Mouse (Mus musculus): ENCODE results near the gene Myo18a. TPM values are rescaled to one million over a fixed set of nuclear protein-coding genes. Genes with fewer than 3 reads are reported as not detected.
A peak's percentile ranks its signal among the peaks of the same experiment; 100 is the strongest.

The Myo18a gene
- polyA plus RNA-seq, 2 experiments = 42.9 to 43.5 TPM

DNA sequence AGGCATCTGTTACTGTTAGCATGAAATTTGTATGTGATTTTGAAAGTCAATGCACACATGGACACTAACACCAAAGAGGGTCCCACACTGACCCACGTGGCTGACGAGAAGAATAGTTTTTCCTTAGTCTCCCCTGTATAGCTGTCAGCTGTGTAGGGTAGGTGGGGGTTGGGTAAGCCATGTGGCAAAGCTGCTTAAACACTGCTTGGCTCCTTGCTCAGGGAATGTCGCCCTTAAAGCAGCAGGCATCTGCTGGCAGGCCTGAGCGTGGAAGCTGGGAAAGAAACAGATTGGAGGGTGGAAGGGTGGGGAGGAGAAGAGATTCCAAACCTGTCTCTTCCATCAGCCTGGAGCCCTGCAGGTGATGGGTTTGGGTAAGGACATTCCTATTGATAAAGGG, 108.4 kb downstream of the Myo18a start:
- no peak overlapping the region for H3K4me3 ChIP-seq (replicated peaks; ENCODE audit: low read length)
- no peak overlapping the region for H3K9ac ChIP-seq (ENCODE audit: low read depth, low read length, severe bottlenecking)
- no peaks in the 10 kb centered on the region for H3K9me3 ChIP-seq (ENCODE audit: control insufficient read depth, low read length)
- H3K27me3 ChIP-seq (ENCODE audit: control insufficient read depth, insufficient read depth, low read length) = no peaks in the 10 kb centered on the region; the same call in 1 of the 2 replicates
- peaks cover 39% of the 10 kb centered on the region for H3K4me1 ChIP-seq (ENCODE audit: control insufficient read depth, insufficient read depth, low read length)
- no peak overlapping the region for H3K4me2 ChIP-seq (replicated peaks; ENCODE audit: low read depth, low read length, severe bottlenecking)
- ATAC-seq (ENCODE audit: low FRiP score, low read depth) = no peak
- H3K27ac ChIP-seq (replicated peaks; ENCODE audit: low read depth, low read length) = no peak overlapping the region
- H3K36me3 ChIP-seq (ENCODE audit: control insufficient read depth, insufficient read depth, low read length) = no peaks in the 10 kb centered on the region
- TF ChIP-seq POLR2A (IDR thresholded peaks at IDR 0.05; ENCODE audit: borderline replicate concordance, extremely low read depth, insufficient read depth, insufficient read length) = no peak
- 22% methylated on average over 4 of the region's 4 CpGs for WGBS
- no peak for DNase-seq (ENCODE audit: low spot score)

- ATAC-seq (ENCODE audit: low FRiP score, low read depth) = peak; percentile 38; the same call in 1 of the 2 replicates
- H3K4me1 ChIP-seq (ENCODE audit: control insufficient read depth, insufficient read depth, low read length) = peaks cover 41% of the 10 kb centered on the region
- no peaks in the 10 kb centered on the region for H3K36me3 ChIP-seq (ENCODE audit: control insufficient read depth, insufficient read depth, low read length)
- no peaks in the 10 kb centered on the region; the same call in 1 of the 2 replicates for H3K27me3 ChIP-seq (ENCODE audit: control insufficient read depth, insufficient read depth, low read length)
- no peak for DNase-seq (ENCODE audit: low spot score)
- TF ChIP-seq POLR2A (IDR thresholded peaks at IDR 0.05; ENCODE audit: borderline replicate concordance, extremely low read depth, insufficient read depth, insufficient read length) = no peak
- H3K9ac ChIP-seq (ENCODE audit: low read depth, low read length, severe bottlenecking) = peak overlapping the region; percentile 31
- WGBS = under 1% methylated on average over 11 of the region's 11 CpGs
- H3K4me2 ChIP-seq (replicated peaks; ENCODE audit: low read depth, low read length, severe bottlenecking) = peak overlapping the region; percentile 30
- no peak overlapping the region for H3K27ac ChIP-seq (replicated peaks; ENCODE audit: low read depth, low read length)
- no peak overlapping the region for H3K4me3 ChIP-seq (replicated peaks; ENCODE audit: low read length)
- H3K9me3 ChIP-seq (ENCODE audit: control insufficient read depth, low read length) = no peaks in the 10 kb centered on the region
These were observed 109.2 kb downstream of the Myo18a start for GRCm38 (mm10) chr11:77872236-77872635.

DNA sequence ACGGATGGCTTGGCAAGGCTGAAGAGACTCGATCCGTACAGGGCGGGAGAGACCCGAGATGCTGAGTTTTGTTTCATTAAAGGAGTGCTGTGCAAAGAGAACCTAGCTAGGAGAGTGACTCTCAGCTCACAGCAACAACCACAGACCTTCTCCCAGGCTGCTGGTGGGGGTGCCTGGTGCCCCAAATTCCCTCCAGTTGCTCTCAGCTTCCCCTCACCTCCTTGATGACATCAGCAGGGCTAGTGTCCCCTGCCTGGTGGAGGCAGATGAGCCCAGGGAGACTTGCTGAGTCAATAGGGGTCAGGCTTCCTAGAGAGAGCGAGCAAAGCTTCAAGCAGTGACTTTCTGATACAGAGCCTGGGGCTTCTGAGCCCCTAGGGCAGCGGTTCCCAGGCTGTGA, 109.6 kb downstream of the Myo18a start:
- no peak overlapping the region for H3K4me3 ChIP-seq (replicated peaks; ENCODE audit: low read length)
- no peak for TF ChIP-seq POLR2A (IDR thresholded peaks at IDR 0.05; ENCODE audit: borderline replicate concordance, extremely low read depth, insufficient read depth, insufficient read length)
- DNase-seq (ENCODE audit: low spot score) (no peak), ATAC-seq (ENCODE audit: low FRiP score, low read depth) (no peak)
- H3K36me3 ChIP-seq (ENCODE audit: control insufficient read depth, insufficient read depth, low read length) = no peaks in the 10 kb centered on the region
- no peak overlapping the region for H3K27ac ChIP-seq (replicated peaks; ENCODE audit: low read depth, low read length)
- no peaks in the 10 kb centered on the region for H3K9me3 ChIP-seq (ENCODE audit: control insufficient read depth, low read length)
- peak overlapping the region; percentile 31; the same call in 1 of the 2 replicates for H3K9ac ChIP-seq (ENCODE audit: low read depth, low read length, severe bottlenecking)
- H3K27me3 ChIP-seq (ENCODE audit: control insufficient read depth, insufficient read depth, low read length) = no peaks in the 10 kb centered on the region; the same call in 1 of the 2 replicates
- peak overlapping the region; percentile 30 for H3K4me2 ChIP-seq (replicated peaks; ENCODE audit: low read depth, low read length, severe bottlenecking)
- 7% methylated on average over 7 of the region's 7 CpGs for WGBS
- H3K4me1 ChIP-seq (ENCODE audit: control insufficient read depth, insufficient read depth, low read length) = peaks cover 39% of the 10 kb centered on the region

- ATAC-seq (ENCODE audit: low FRiP score, low read depth) (no peak), DNase-seq (ENCODE audit: low spot score) (no peak)
- Histone ChIP-seq H3K27ac (replicated peaks; ENCODE audit: low read depth, low read length) (no peak overlapping the region), H3K36me3 (ENCODE audit: control insufficient read depth, insufficient read depth, low read length) (no peaks in the 10 kb centered on the region), H3K4me1 (ENCODE audit: control insufficient read depth, insufficient read depth, low read length) (peaks cover 35% of the 10 kb centered on the region), H3K27me3 (ENCODE audit: control insufficient read depth, insufficient read depth, low read length) (no peaks in the 10 kb centered on the region; the same call in 1 of the 2 replicates), H3K9me3 (ENCODE audit: control insufficient read depth, low read length) (no peaks in the 10 kb centered on the region), H3K4me2 (replicated peaks; ENCODE audit: low read depth, low read length, severe bottlenecking) (no peak overlapping the region), H3K4me3 (replicated peaks; ENCODE audit: low read length) (no peak overlapping the region), H3K9ac (ENCODE audit: low read depth, low read length, severe bottlenecking) (no peak overlapping the region; the same call in 1 of the 2 replicates)
- no peak for TF ChIP-seq POLR2A (IDR thresholded peaks at IDR 0.05; ENCODE audit: borderline replicate concordance, extremely low read depth, insufficient read depth, insufficient read length)
- WGBS = 38% methylated on average over 3 of the region's 3 CpGs
These were observed 110.1 kb downstream of the Myo18a start for GRCm38 (mm10) chr11:77873116-77873515.

DNA sequence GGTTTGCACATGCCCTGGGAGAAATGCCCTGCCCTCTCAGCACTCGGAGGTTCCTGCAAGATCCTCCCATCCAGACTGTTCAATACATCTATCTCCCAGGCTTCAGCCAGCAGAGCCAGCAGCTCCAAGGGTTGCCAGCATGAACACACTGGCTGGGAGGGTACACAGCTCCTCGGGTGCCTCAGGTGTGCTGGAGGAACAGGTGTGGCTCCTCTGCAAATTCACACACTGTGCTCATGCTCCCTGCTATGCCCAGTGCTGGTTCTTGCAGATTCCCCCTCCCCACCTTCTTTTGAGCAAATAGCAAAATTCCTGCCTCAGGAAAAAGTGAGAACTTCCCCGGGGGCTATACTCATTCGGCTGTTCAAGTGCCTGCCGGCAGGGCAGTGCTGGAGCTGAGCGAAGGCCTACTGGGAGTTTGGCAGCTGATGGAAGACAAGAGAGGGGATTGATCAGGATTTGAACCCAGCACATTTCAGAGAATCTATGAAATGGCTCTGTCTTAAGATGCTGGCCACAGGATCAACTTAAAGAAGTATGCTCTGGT, 111.7 kb downstream of the Myo18a start:
- H3K4me3 ChIP-seq (replicated peaks; ENCODE audit: low read length) = no peak overlapping the region
- WGBS = 39% methylated on average over 6 of the region's 6 CpGs
- no peaks in the 10 kb centered on the region for H3K36me3 ChIP-seq (ENCODE audit: control insufficient read depth, insufficient read depth, low read length)
- no peak for TF ChIP-seq POLR2A (IDR thresholded peaks at IDR 0.05; ENCODE audit: borderline replicate concordance, extremely low read depth, insufficient read depth, insufficient read length)
- H3K27me3 ChIP-seq (ENCODE audit: control insufficient read depth, insufficient read depth, low read length) = no peaks in the 10 kb centered on the region; the same call in 1 of the 2 replicates
- H3K27ac ChIP-seq (replicated peaks; ENCODE audit: low read depth, low read length) = no peak overlapping the region
- no peak for ATAC-seq (ENCODE audit: low FRiP score, low read depth)
- no peak for DNase-seq (ENCODE audit: low spot score)
- no peak overlapping the region for H3K4me2 ChIP-seq (replicated peaks; ENCODE audit: low read depth, low read length, severe bottlenecking)
- H3K9ac ChIP-seq (ENCODE audit: low read depth, low read length, severe bottlenecking) = no peak overlapping the region
- peaks cover 31% of the 10 kb centered on the region for H3K4me1 ChIP-seq (ENCODE audit: control insufficient read depth, insufficient read depth, low read length)
- no peaks in the 10 kb centered on the region for H3K9me3 ChIP-seq (ENCODE audit: control insufficient read depth, low read length)
